Mouse (Mus musculus) stomach, postnatal 0 days (tissue): Measurements from ENCODE around the gene Ubr4. TPM values are rescaled to one million over a fixed set of nuclear protein-coding genes. Genes with fewer than 3 reads are reported as not detected.

Experiments
- ATAC-seq: fragments of 200-750 bp; cut with Nextera tagmentation; 2 replicates; pipeline ENCODE4 v1.8.0; 2017; ENCODE audit not compliant: low FRiP score, low TSS enrichment
- DNase-seq: peaks from one replicate; pipeline ENCODE4 v3.0.0-alpha.2; 2016; ENCODE audit warnings: low spot score
- H3K27ac ChIP-seq: fragments of 300-500 bp; sonication (generic); replicated peaks from 2 replicates; pipeline ENCODE4 v1.5.1; 2014; ENCODE audit warnings: mild to moderate bottlenecking, control low read depth
- H3K27me3 ChIP-seq: fragments of 300-500 bp; sonication (generic); 2 replicates; pipeline ENCODE4 v1.6.1; 2014; ENCODE audit warnings: low read length; ENCODE audit not compliant: control insufficient read depth, insufficient read depth
- H3K36me3 ChIP-seq: fragments of 300-500 bp; sonication (generic); 2 replicates; pipeline ENCODE4 v1.6.1; 2014; ENCODE audit warnings: low read length, mixed read lengths; ENCODE audit not compliant: control insufficient read depth, insufficient read depth
- H3K4me1 ChIP-seq: fragments of 300-500 bp; sonication (generic); replicated peaks from 2 replicates; pipeline ENCODE4 v1.6.1; 2014; ENCODE audit warnings: antibody characterized with exemption; ENCODE audit not compliant: control insufficient read depth, insufficient read depth
- H3K4me2 ChIP-seq: fragments of 300-500 bp; sonication (generic); replicated peaks from 2 replicates; pipeline ENCODE4 v1.6.1; 2014; ENCODE audit warnings: low read depth, mild to moderate bottlenecking, control low read depth, moderate library complexity
- H3K4me3 ChIP-seq: fragments of 300-500 bp; sonication (generic); 2 replicates; pipeline ENCODE4 v1.5.1; 2014; ENCODE audit warnings: low read depth, low read length, control low read depth
- H3K9ac ChIP-seq: fragments of 300-500 bp; sonication (generic); 2 replicates; pipeline ENCODE4 v1.6.1; 2014; ENCODE audit warnings: mild to moderate bottlenecking, low read length, control low read depth, mixed read lengths
- H3K9me3 ChIP-seq: fragments of 300-500 bp; sonication (generic); 2 replicates; pipeline ENCODE4 v1.6.1; 2016; ENCODE audit warnings: low read length; ENCODE audit not compliant: control insufficient read depth
- CTCF ChIP-seq: IDR thresholded peaks from 2 replicates; pipeline ENCODE4 v1.5.1; 2016; ENCODE audit warnings: antibody characterized with exemption, low read depth, mild to moderate bottlenecking, moderate library complexity
- EP300 ChIP-seq: optimal IDR thresholded peaks from 2 replicates; pipeline ENCODE3; 2016; ENCODE audit warnings: antibody characterized with exemption
- WGBS: fragments of 180-500 bp; shearing (Covaris S2); extraction: QIAGEN DNeasy Blood & Tissue Kit; methylation state at CpG from one replicate; pipeline ENCODE4 v1.1.7; 2014; 5-methylcytosine and 5-hydroxymethylcytosine counted together
- polyA plus RNA-seq: library from polyadenylated mRNA; unstranded; fragments of >200 nt; fragmentation: Nextera tagmentation; extraction: Ambion mirVana; gene quantifications from 2 replicates; pipeline ENCODE4 v1.2.1, GENCODE M21; 2015

The Ubr4 gene
- polyA plus RNA-seq, 1 experiment from 2014 or later = 32.8 TPM

DNA sequence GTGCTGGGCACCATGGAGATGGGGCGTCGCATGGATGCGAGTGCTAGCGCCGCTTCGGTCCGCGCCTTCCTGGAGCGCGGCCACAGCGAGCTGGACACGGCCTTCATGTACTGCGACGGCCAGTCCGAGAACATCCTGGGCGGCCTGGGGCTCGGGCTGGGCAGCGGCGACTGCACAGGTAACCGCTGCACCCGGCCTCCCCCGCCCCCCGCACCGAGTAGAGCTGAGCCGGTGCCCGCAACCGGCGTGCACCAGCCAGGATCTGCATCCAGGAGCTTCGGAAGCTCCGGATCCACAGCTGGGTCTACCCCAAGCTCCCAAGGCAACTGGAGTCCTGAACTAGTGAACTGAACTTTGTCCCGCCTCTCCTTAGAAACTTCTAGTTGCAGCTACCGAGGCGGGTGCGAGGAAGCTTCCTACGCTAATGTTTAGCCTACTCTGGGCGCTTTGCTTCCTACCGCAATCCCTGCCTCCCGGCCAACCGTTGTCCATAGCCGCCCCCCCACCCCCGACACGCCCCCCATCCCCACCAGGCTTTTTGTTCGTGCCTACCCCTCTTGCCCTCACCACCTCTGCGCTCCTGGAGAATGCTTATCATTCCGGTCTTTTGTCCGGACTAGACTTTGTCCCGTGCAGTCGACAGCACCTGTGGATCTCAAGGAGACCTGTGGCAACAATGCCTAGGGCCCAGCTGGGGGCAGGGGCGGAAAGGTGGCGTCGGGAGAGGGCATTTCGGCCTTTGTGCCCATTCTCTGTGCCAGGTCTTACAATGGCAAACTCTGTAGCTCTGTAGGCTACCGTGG, 41.3 kb upstream of the Ubr4 start:
- Histone ChIP-seq H3K4me1 (peaks cover 5% of the 10 kb centered on the region; the same call in 1 of the 2 replicates), H3K9me3 (no peaks in the 10 kb centered on the region), H3K27me3 (no peaks in the 10 kb centered on the region), H3K4me3 (peak overlapping the region; percentile 85), H3K36me3 (peaks cover 7% of the 10 kb centered on the region; the same call in 1 of the 2 replicates), H3K9ac (peak overlapping the region; percentile 82), H3K27ac (peak overlapping the region; percentile 87), H3K4me2 (peak overlapping the region; percentile 99)
- whole genome bisulfite sequencing = under 1% methylated on average over 51 of the region's 53 CpGs
- TF ChIP-seq EP300 = no peak
- TF ChIP-seq CTCF = no peak; the same call in 1 of the 2 replicates
- ATAC-seq (peak; percentile 59), DNase-seq (peak; percentile 51)

- H3K36me3 ChIP-seq = peaks cover 9% of the 10 kb centered on the region; the same call in 1 of the 2 replicates
- H3K9me3 ChIP-seq = no peaks in the 10 kb centered on the region
- WGBS = 16% methylated on average over 14 of the region's 14 CpGs
- no peaks in the 10 kb centered on the region for H3K27me3 ChIP-seq
- H3K27ac ChIP-seq = peak overlapping the region; percentile 45; the same call in 1 of the 2 replicates
- H3K4me2 ChIP-seq = peak overlapping the region; percentile 99
- ATAC-seq (peak; percentile 18; the same call in 1 of the 2 replicates), DNase-seq (peak; percentile 63)
- H3K9ac ChIP-seq = peak overlapping the region; percentile 82
- peaks cover 5% of the 10 kb centered on the region; the same call in 1 of the 2 replicates for H3K4me1 ChIP-seq
- H3K4me3 ChIP-seq = peak overlapping the region; percentile 85
- no peak for TF ChIP-seq CTCF
- TF ChIP-seq EP300 = no peak
Observed at GRCm38 (mm10) chr4:139311707-139312106, 40.7 kb upstream of the Ubr4 start.

DNA sequence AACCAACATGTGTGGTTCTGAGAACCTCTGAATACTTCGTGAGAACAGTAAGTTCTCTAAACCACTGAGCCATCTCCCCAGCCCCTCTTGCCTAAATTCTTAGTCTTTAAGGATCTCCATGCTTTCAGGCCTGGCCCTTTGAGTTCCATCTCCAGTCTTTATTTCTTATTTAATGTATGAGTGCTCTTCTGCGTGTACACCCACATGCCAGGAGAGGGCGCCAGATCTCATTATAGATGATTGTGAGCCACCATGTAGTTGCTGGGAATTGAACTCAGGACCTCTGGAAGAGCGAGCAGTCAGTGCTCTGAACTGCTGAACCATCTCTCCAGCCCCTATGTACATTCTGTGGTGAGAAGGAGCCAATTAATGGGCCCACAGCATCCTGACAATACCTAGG, 39.8 kb upstream of the Ubr4 start:
- Histone ChIP-seq H3K4me2 (no peak overlapping the region), H3K4me3 (no peak overlapping the region), H3K27me3 (no peaks in the 10 kb centered on the region), H3K36me3 (peaks cover 9% of the 10 kb centered on the region; the same call in 1 of the 2 replicates), H3K4me1 (peaks cover 5% of the 10 kb centered on the region; the same call in 1 of the 2 replicates), H3K9ac (no peak overlapping the region), H3K27ac (no peak overlapping the region), H3K9me3 (no peaks in the 10 kb centered on the region)
- TF ChIP-seq EP300 (no peak), CTCF (peak; percentile 73)
- ATAC-seq (no peak), DNase-seq (peak; percentile 57)
- 55% methylated on average over 4 of the region's 4 CpGs for WGBS

DNA sequence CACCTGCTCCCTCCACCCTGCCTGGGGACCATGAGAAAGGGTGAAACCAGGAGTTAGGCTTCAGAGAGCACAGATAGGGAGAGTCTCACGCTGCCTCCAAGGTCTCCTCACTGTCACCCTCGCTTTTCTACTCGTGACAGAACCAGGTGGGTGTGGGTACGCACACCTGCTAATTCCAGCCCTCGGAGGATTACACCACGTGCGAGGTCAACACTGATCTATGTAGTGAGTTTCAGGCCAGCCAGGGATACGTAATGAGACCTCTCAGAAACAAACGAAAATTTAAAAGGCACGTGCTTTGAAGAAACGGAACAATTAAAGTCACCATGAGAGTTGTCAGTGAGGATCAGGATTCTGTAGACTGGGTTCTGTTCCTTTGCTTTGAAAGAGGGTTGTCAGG, 34.0 kb upstream of the Ubr4 start:
- Histone ChIP-seq H3K9ac (no peak overlapping the region), H3K9me3 (no peaks in the 10 kb centered on the region), H3K4me3 (no peak overlapping the region), H3K27me3 (no peaks in the 10 kb centered on the region), H3K27ac (no peak overlapping the region), H3K4me2 (no peak overlapping the region), H3K4me1 (no peaks in the 10 kb centered on the region), H3K36me3 (peaks cover 19% of the 10 kb centered on the region; the same call in 1 of the 2 replicates)
- WGBS = 90% methylated on average over 11 of the region's 11 CpGs
- DNase-seq (no peak), ATAC-seq (no peak)
- no peak for TF ChIP-seq CTCF
- TF ChIP-seq EP300 = no peak

DNA sequence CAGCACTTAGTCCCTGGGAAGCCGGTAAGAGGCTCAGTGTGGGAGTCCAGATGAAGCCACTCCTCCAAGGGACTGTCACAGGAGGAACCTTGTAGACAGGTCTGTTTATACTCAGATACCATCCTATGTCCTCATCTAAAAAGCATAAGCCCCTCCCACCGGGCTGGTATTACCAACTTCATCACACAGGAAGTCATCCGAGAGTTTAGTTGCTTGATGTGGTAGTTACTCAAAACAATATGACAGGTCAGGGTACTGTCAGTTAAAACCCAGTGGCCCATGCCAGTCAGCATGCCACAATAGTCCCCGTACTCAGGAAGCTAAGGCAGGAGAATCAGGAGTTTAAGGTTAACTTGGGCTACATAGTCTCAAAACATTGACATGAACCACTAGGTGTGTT, 32.7 kb upstream of the Ubr4 start:
- H3K4me1 ChIP-seq = no peaks in the 10 kb centered on the region
- ATAC-seq (no peak), DNase-seq (no peak)
- H3K9me3 ChIP-seq = no peaks in the 10 kb centered on the region
- no peak overlapping the region for H3K4me3 ChIP-seq
- TF ChIP-seq CTCF = no peak
- TF ChIP-seq EP300 = no peak
- H3K27me3 ChIP-seq = no peaks in the 10 kb centered on the region
- H3K9ac ChIP-seq = no peak overlapping the region
- H3K4me2 ChIP-seq = no peak overlapping the region
- H3K27ac ChIP-seq = no peak overlapping the region
- WGBS = 91% methylated on average over 4 of the region's 4 CpGs
- H3K36me3 ChIP-seq = peaks cover 15% of the 10 kb centered on the region; the same call in 1 of the 2 replicates

GRCm38 (mm10) chr4:139330605-139331004, 21.8 kb upstream of the Ubr4 start:
- Histone ChIP-seq H3K27ac (no peak overlapping the region), H3K9me3 (no peaks in the 10 kb centered on the region), H3K36me3 (no peaks in the 10 kb centered on the region), H3K27me3 (no peaks in the 10 kb centered on the region), H3K4me2 (peak overlapping the region; percentile 47), H3K9ac (no peak overlapping the region), H3K4me1 (no peaks in the 10 kb centered on the region), H3K4me3 (peak overlapping the region; percentile 10; the same call in 1 of the 2 replicates)
- ATAC-seq = peak; percentile 87
- DNase-seq = peak; percentile 91
- 10% methylated on average over 10 of the region's 10 CpGs for WGBS
- TF ChIP-seq CTCF (peak; percentile 82), EP300 (no peak)
